Mouse (Mus musculus) adrenal gland, adult (tissue): ENCODE data around the gene Ceacam18.

Source experiments
- DNase-seq, 2 experiments: peaks; one replicate each; pipeline ENCODE4 v3.0.0; 2022 to 2023; ENCODE audit warnings: low spot score in 1 of 2; ENCODE audit not compliant: inconsistent age in 2 of 2

Gene Ceacam18

DNA sequence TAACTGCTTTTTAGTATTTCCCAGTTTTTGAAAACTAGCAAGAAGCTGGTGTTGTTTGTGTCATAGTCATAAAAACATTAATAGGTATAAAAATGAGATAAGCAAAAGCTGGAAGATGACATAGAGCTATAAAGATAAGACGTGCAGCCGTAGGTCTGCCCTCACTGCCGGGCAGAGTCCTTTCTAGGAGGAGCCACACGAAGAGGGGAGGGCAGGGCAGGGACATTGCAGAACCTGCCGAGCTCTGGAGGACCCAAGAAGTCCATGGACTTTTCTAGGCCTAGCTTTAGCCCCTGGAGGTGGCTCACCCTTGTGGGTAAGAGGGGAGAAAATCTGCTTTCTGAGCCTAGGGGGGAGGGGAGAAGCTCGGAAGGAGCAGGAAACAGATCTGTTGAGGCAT is at the start of gene Ceacam18:
Ceacam18 (plus strand) TSS at position 208 of the 400 bp plus-strand sequence.
- DNase-seq, result no peak

DNA sequence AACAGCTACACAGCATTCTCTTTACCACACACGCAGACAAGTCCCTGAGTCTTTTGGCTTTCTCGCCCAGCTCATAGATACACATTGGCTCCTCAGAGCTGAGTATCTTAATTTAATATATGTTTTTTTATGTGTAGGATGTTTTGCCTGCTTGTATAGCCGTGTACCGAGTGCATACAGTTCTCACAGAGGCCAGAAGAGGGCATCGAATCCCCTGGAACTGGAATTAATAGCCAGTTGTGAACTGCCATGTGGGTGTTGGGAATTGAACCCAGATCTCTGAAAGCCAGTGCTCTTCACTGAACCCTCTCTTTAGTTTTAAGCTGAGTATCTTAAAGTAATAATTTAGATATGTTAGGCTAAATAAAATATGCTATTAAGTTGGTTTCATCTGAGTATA is 49.7 kb upstream of the Ceacam18 start:
- DNase-seq, result peak in 1 of 2 experiments; percentile 51

DNA sequence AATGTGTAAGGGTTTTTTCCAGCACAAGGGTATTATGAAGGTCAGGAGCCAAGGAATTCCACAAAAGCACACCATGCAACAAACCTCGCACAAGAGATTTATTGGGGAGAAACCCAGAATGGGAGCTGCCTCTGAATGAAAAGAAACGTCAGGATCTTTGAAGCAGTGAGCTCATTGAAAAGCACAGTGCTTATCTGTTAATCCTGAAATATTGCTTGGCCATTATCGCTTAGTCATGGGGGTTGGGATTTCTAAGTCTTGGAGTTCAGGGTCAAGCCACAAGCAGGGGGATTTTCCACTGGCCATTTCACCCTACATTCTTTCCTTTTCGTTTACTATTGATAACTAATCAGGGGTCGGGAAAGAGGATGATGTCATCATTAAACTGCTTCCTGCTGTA is 32.6 kb upstream of the Ceacam18 start:
- DNase-seq, result peak; percentile 47 to 76

DNA sequence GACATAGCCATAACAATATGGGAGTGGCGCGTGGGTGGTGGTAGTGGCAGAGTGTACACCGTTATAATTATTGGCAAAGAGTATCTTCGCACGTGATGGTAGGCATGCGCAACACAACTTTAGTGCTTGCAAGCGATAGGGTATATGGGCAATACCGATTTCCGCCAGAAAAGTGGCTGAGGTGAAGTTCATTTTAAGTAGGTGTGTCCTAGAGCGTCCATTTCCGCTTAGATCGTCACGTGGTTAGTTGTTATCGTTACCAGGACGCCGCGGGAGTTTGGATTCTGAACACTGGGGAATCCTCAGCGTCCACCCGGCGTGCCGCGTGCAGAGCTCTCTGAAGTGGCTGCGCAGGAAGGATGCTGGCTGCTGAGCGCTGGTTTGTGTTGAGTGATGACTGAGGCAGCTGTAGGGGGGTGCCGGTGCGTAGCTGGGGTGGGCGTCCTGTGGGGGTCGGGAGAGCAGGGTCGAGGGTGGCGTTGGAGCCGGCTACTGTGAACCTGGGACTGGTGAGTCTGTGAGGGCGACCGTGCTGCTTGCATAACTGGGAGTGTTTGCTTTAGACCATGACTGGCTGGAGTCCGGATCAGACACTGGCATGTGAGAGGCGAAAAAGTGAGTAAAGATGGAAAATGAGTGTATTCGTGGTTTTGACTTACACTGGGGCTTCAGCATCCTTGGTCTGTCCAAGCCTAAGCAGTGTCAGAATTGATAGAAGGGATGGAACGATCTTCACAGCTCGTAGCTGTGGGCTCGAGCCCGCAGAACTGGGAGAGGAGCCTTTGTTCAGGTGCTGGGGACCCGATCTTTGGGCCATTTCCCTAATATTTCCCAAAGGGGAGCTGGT is 27.4 kb upstream of the Ceacam18 start, which contains the start of gene Zfp819:
Zfp819 (plus strand) TSS at position 274 of the 847 bp plus-strand sequence.
- DNase-seq, result peak; percentile 66 to 85

DNA sequence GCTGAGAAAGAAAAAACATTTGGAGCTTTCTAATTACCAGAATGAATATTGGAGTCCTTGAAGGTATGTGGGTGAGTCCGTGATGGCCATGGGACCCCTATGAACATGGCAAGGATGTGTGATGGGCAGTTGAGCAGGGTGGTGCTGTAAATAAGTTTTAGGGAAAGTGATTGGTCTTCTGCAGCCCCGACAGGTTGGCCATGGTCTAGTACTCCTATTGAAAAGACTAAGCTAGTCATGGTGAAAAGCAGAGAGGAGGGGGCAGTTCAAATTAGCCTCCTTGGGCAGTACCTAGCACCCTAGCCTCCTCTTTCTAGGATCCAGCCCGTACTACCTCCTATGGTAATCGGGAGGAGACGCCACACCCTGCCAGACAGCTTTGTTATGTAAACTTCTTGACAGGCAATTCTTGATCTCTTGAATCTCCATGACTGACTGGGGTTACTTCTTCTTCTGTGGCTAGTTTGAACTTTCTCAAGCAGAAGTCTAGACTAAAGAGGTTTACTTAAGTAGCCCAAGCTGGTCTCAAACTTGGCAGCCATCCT is 26.7 kb upstream of the Ceacam18 start:
- DNase-seq, result no peak

DNA sequence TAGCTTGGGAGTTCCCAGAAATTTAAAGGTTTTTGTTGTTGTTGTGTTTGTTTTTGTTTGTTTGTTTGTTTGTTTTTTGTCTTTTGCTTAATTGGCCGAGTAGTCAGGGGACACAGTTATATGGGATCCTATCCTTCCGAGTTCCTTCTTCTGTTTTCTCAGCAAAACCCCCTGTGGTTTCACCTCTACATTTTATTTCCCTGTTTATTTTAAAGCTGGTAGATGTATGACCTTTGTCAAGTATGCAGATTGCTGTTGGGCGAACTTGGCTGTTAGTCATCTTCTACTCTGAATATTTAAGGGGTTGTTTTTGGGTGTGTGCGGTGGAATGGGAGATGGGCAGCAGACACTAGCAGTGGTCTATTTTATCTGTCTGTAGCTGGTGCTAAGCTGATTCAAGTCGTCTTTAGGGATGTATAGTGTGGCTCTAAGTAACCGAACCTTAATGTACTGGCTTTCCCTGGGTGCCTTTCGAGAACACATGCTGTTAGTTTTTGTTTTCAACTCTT is 26.1 kb upstream of the Ceacam18 start:
- no peak for DNase-seq

DNA sequence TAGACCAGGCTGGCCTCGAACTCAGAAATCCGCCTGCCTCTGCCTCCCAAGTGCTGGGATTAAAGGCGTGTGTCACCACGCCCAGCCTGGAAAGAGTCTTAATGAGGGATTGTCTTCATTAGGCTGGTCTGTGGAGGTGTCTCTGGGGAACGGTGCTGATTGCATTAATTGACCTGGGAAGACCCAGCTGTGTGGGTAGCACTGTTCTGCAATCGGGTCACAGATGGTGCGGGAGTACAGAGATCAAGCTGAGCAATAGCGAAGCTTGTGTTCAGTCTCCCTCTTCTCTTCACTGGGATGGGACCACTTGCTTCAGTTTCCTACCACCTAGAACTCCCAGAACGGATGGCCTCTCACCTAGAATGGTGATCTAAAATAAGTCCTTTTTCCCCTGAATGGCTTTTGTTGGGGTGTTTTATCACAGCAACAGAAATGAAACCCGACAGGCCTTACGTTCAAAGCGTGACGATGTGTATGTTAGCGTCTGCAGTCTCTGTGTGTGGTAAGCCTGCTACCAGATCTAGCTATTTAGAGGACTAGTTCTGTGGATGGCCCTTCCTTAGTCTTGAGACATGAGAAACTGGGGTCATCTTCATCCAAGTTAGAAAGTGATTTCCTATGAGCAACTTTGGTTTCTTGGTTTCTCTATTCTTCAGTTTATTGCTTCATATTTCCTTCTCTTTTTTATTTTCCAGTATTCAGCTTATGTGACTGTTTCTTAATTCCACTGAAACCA is 20.5 kb upstream of the Ceacam18 start:
- no peak for DNase-seq

DNA sequence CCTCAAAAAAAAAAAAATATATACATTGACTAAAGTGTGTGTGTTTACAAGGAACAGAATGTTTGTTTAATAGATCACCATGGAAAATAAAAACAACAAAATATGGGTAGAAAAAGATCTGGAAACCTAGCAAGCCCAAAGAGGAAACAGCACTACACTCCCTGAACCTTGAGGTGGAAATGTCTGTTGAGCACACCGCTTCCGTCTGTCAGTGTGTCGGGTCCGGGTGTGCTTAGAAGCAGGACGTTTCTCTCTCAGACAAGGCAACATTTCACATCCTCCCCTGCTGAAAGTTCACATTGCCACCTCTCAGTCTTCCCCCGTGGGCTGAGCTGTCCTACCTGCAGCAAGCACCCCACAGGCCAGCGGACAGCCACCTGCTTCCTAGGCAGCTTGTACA is 11.6 kb upstream of the Ceacam18 start:
- no peak for DNase-seq

DNA sequence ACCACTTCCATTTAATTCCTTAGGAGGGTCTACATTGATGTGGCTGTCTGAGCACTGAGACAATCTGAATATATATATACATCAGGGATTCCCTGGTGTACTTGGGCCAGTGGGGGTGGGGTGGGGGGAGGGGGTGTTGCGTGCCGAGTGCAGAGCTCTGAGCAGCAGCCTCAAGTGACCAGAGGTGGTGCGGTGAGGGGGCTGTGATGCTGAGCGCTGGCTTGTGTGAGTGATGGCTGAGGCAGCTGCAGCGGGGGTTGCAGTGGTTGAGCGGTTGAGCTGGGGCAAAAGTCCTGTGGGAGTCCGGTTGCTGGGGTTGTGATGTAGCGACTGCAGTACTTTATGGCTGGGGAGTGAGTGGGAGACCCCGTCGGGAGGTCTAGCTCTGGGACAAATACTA is 10.7 kb upstream of the Ceacam18 start:
- DNase-seq, result no peak

DNA sequence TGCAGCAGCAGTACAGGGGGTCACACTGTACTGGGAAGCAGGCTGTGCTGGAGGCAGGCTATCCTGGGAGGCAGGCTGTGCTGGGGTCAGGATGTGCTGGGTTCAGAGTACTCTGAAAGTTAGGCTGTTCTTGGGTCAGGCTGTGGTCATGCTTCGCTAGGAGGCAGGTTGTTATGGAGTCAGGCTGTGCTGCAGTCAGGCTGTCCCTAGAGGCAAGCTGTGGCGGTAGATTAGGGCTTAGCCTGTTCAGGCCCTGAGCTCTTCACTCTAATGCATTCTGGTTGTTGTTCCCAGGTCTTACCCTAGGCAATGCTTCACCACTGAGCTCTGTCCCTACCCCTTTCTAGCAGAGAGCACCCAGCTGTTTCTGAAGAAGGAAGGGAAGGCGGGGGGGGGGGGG is 9.4 kb upstream of the Ceacam18 start:
- DNase-seq, result peak in 1 of 2 experiments; percentile 31

DNA sequence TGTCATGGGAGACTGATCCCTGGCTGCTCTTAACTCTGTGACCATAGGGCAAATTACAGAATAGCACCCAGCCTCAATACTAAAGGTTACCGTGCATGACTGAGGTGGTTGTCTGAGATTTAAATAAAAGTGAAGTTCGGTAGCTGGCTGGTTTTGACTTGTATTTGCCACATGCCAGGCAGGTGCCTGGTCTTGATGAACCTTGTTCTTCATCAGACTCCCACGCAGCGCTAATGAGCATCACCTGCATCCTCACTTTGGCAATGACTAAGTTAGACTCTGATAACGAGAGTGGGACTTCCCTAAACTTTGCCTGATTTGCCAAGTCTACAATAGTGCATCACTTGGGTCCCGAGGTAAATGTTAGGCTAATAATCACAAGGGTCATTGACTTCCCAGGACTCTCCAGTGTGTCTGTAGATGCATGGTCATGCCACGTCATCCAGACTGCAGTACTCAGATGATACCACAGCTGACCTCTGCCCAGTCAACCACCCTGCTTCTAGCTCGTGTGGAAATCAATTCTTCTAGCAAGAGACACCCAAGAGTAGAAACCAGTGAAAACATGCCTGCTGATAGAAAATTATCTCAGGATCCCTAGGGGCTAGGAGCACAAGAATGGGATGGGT is 8.6 kb upstream of the Ceacam18 start:
- DNase-seq, result no peak

DNA sequence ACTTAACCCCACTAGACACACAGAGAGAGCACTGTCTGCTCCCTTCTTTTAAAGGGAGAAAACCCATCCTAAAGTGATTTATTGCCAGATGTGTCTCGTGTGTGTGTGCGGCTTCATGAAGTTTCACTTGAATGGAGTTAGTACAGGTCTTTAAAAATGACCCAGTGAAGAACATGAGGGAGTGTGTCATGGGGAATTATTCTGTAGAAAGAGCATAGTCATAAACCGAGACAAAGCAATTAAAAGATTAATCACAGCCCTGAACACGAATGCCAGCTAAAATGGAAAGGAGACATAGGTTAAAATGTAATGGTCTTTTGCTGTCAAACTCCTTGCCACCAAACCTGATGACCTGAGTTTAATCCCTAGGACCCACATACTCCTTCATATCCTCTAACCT is 567 bp upstream of the Ceacam18 start:
- no peak for DNase-seq

DNA sequence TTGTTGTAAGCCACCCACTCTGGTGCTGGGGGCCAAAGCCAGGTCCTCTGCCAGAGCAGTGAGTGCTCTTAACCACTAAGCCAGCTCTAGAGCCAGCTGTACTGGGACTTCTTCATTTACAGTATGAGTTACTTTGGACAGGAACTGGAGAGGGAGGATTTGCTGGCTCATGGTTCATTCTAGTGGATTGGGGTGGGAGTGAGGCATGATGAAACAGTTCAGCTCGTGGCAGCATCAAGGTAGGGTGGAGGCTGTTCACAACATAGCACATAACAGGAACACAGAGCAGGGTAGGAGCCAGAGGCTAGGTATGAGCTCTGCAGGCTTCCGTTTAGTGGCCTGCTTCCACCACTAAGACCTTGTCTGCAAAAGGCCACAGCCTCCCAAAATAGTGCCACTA is 1.7 kb downstream of the Ceacam18 start:
- no peak for DNase-seq

DNA sequence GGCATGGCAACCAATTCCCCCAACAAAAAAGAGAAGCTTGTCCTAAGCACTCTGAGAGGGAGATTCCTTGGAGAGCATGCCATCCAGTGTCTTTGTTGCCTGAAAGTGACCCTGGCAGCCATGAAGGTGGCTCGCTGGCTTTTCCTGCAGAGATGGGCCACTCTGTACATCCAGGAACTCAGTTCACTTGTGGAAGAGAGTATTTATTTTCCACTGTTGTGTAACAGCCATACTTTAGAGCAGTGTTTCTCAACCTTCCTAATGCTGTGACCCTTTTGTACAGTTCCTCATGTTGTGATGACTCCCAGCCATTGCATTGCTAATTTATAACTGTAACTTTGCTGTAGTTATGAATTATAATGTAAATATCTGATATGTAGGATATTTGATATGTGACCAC is 2.6 kb downstream of the Ceacam18 start:
- no peak for DNase-seq

DNA sequence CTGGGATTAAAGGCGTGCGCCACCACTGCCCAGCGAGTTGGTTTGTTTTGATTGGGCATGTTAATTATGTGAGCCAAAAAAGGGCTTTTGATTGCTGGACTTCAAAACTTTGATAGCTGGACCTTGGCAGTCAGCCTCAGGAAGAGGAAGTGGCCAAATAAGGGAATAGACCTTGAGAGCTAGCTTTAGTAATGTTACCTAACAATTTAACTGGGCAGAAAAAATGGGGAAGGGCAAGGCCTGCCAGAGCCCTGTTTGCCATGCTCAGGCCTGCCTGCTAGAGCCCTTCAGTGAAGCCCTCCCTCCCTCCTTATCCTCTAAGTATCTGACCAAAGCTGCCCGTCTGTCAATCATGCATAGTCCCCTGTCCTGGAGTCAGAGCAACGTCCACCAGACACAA is 8.1 kb downstream of the Ceacam18 start:
- peak; percentile 67 to 92 for DNase-seq

DNA sequence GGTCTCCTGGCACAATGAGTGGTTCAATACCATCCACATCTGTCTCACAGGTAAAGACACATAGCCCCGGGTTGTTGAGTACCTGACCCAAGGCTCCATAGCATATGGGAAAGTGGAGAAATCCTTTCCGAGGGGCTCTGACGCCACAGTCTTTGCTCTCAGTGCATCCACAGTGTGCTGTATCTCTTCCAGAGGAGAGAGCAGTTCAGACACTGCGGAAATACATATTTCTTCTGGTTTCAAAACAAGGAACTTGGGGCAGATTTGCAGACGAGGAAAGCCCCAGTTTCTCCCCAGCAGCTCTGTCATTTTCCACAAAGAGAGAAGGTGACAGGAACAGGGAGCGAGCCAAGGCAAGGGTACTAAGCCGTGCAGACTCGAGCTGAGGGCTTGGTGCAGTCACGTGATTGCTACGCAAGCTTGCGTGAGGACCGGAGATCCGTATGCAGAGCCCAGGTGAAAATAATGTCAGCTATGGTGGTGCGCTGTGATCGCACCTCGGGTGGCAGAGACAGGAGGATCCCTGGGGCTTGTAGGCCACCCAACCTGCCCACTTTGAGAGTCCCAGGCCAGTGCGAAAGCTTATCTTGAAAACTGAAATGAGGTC is 8.6 kb downstream of the Ceacam18 start:
- no peak for DNase-seq

DNA sequence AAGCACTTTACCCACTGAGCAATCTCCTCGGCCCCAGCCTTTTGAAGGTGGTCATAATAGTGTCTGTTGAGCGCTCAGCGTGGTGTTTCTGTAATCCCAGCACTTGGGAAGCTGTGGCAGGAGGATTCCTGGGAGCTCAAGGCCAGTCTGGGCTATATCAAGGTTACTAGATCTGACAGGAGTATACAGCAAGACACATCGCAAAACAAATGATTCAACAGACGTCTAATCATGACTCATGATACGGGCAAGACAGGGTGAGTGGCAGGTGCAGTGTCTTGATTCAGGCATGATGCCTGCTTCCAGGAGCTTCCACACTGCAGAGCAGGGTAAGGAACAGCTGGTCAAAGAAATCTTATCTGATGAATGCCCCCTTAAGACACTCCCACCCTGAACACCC is 18.2 kb downstream of the Ceacam18 start:
- peak; percentile 38 to 71 for DNase-seq

DNA sequence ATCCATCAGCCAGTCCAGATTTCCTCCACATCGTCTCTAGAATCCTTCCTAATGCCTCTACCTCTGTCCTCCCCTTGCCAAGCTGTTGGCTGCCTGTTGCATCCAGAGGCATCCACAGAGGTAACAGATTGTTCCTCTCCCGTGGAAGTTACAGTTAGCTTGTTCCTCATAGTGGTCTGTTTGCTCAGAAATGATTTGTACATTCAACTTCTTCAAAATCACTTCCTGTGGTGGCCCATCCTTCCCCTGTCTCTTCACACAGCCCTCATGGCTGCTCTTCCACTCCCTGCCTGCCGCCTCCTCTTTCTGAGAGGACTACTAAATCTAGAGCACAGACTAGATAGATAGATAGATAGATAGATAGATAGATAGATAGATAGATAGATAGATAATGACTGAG is 20.0 kb downstream of the Ceacam18 start:
- DNase-seq, result no peak

DNA sequence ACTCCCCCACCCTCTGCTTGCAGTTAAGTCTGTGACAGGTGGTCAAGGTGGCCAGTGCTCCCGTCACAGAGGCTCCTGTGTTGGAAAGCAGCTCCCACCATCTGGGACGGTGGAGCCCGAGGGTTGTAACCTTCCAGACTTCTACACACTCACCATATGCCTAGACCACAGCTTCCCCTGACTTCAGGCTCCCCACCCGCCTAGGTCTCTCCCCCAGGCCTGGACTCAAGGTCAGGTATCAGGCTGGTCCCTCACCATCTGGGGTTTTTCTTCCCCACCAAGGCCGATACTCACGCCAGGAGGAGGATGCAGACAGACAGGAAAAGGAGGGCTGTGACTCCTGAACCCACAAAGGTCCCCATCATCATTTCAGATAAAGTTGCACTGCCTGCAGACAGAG is 21.7 kb downstream of the Ceacam18 start:
- no peak for DNase-seq

DNA sequence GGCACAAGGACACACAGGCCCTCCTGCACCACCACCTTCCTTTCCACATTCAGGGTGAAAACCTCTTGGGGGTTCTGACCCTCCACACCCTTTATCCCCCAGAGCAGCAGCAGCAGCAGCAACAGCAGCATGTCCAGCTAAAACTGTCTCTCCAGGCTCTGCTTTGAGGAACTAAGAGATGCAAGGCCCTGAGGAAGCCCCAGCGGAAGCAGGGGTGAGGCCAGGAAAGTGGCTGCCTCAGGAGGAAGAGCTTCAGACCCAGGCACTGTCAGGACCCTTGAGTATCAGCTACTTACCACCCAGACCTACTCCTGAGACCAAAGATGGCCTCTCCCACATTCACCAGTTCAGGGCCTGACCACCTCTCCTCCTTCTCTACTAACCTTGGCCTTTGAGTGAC is 25.5 kb downstream of the Ceacam18 start, which contains the start of gene Siglece:
Siglece (minus strand) TSS at position 160 of the 400 bp plus-strand sequence.
- no peak for DNase-seq

DNA sequence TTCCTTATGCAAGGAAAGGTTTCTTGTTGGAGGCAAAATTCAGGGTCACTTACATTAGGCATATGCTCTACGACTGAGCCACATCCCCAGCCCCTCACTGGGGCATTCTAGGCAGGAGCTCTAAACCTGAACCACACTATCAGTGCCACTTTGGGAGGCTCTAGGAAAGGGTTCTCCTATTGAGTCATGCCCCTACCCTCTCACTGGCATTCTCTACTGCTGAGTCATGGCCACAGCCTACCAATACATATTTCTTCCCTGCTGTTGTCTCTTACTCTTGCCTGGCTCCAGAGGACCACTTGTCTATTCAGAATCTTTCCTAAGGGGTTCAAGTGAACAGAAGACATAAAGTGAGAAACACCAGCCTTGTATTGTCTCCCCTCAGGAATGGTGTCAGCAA is 28.3 kb downstream of the Ceacam18 start:
- peak; percentile 71 to 83 for DNase-seq
